Mouse (Mus musculus): Measurements from ENCODE around the gene Pstk. TPM values are rescaled to one million over a fixed set of nuclear protein-coding genes. Genes with fewer than 3 reads are reported as not detected.

Pstk gene
- polyA plus RNA-seq, 1 experiment from 2014 or later: 64.6 TPM

DNA sequence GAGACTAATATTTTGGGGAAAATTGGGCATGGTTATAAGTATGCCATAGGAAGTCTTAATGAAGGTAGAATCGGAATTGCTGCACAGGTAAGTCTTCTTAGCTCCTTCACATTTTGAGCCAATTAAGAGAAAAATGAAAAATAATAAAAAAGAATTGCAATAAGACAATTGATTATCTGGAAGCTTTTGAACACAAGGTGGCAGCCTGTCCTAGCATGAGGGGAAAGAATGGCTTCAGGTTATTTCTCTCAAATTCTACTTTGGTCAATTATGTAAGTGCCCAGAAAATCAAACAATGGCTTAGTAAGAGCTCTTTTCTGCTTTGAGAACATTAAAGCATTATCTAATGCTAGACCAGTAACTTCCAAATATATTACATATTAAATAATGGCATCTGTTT lies 63.3 kb downstream of the Pstk start:
- 86% methylated on average over 1 of the region's 1 CpGs for WGBS
- Histone ChIP-seq H3K27me3 (ENCODE audit: insufficient read depth, low read length) (no peaks in the 10 kb centered on the region), H3K4me1 (replicated peaks; ENCODE audit: insufficient read depth, low read length) (no peaks in the 10 kb centered on the region), H3K36me3 (ENCODE audit: insufficient read depth, low read length) (peaks cover 16% of the 10 kb centered on the region; the same call in 1 of the 2 replicates), H3K4me2 (ENCODE audit: low read length) (no peak overlapping the region), H3K9me3 (replicated peaks; ENCODE audit: low read length) (no peaks in the 10 kb centered on the region), H3K9ac (ENCODE audit: low read depth, low read length) (no peak overlapping the region), H3K27ac (no peak overlapping the region), H3K4me3 (replicated peaks; ENCODE audit: low read depth, low read length) (no peak overlapping the region)
- peak; percentile 46 for TF ChIP-seq CTCF (IDR thresholded peaks at IDR 0.05; ENCODE audit: low read depth)
- no peak for ATAC-seq (replicated peaks; ENCODE audit: low FRiP score, low read depth)
- no peak for DNase-seq (ENCODE audit: low spot score)

DNA sequence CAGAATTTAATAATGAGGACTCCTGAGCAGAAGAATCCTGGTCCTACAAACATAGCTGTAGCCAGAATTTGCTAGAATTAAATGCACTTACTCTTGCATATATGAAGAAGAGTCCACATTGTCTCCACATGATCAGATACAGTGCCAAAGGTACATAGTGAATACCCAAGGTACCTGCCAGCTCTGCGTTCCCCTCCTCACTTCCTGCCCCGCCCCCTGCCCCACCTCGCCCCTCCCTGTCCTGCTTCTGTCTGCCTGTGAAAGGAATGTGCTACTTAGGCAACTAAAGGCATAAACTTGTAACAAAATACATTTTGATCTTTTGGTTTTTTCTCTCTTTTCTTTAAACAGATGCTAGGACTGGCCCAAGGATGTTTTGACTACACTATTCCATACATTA lies 66.1 kb downstream of the Pstk start:
- 56% methylated on average over 3 of the region's 3 CpGs for whole genome bisulfite sequencing
- H3K36me3 ChIP-seq (ENCODE audit: insufficient read depth, low read length): 0 out of 2 replicates have a peak, but pooled peaks cover 7% of the 10 kb centered on the region
- H3K4me2 ChIP-seq (ENCODE audit: low read length): no peak overlapping the region
- H3K9ac ChIP-seq (ENCODE audit: low read depth, low read length): no peak overlapping the region
- H3K9me3 ChIP-seq (replicated peaks; ENCODE audit: low read length): no peaks in the 10 kb centered on the region
- ATAC-seq (replicated peaks; ENCODE audit: low FRiP score, low read depth) (no peak), DNase-seq (ENCODE audit: low spot score) (no peak)
- no peak overlapping the region for H3K27ac ChIP-seq
- no peak overlapping the region for H3K4me3 ChIP-seq (replicated peaks; ENCODE audit: low read depth, low read length)
- no peaks in the 10 kb centered on the region for H3K27me3 ChIP-seq (ENCODE audit: insufficient read depth, low read length)
- no peaks in the 10 kb centered on the region for H3K4me1 ChIP-seq (replicated peaks; ENCODE audit: insufficient read depth, low read length)
- TF ChIP-seq CTCF (IDR thresholded peaks at IDR 0.05; ENCODE audit: low read depth): no peak

Other genes starting within 250 kb of the Pstk start
- gene 4933402N03Rik, start 224.8 kb upstream of the Pstk start, polyA plus RNA-seq (2015; fragmentation: Nextera tagmentation; extraction: Ambion mirVana): not detected in 2 replicates
- not detected in 2 replicates for gene 5430419D17Rik, start 196.7 kb upstream of the Pstk start, polyA plus RNA-seq (2015; fragmentation: Nextera tagmentation; extraction: Ambion mirVana)
- not detected in 2 replicates for gene Cuzd1, start 48.8 kb upstream of the Pstk start, polyA plus RNA-seq (2015; fragmentation: Nextera tagmentation; extraction: Ambion mirVana)
- not detected in 2 replicates for gene Fam24b, start 41.6 kb upstream of the Pstk start, polyA plus RNA-seq (2015; fragmentation: Nextera tagmentation; extraction: Ambion mirVana)
- gene Fam24a, start 37.3 kb upstream of the Pstk start, polyA plus RNA-seq (2015; fragmentation: Nextera tagmentation; extraction: Ambion mirVana): not detected in 2 replicates
- gene 2310057M21Rik, start 8.4 kb upstream of the Pstk start, polyA plus RNA-seq (2015; fragmentation: Nextera tagmentation; extraction: Ambion mirVana): 15.0 and 16.9 TPM in 2 replicates
- gene Ikzf5, start 39.4 kb downstream of the Pstk start, polyA plus RNA-seq (2015; fragmentation: Nextera tagmentation; extraction: Ambion mirVana): 11.9 and 13.8 TPM in 2 replicates
- 101 and 112 TPM in 2 replicates for gene Acadsb, start 39.5 kb downstream of the Pstk start, polyA plus RNA-seq (2015; fragmentation: Nextera tagmentation; extraction: Ambion mirVana)
- 0.22 TPM in 1 of 2 replicates, not detected in the other for gene Hmx3, start 171.7 kb downstream of the Pstk start, polyA plus RNA-seq (2015; fragmentation: Nextera tagmentation; extraction: Ambion mirVana)
- 4.8 and 6.1 TPM in 2 replicates for gene Hmx2, start 177.6 kb downstream of the Pstk start, polyA plus RNA-seq (2015; fragmentation: Nextera tagmentation; extraction: Ambion mirVana)
- 136 and 142 TPM in 2 replicates for gene Bub3, start 189.1 kb downstream of the Pstk start, polyA plus RNA-seq (2015; fragmentation: Nextera tagmentation; extraction: Ambion mirVana)